Mouse (Mus musculus) G1E (cell line): ENCODE results near the gene Pyroxd2.

Experiments used
- CTCF ChIP-seq: IDR thresholded peaks from 2 replicates; pipeline ENCODE4 v1.5.1; 2012; ENCODE audit warnings: low read depth, low read length, inconsistent platforms, mixed read lengths
- GATA1 ChIP-seq: IDR thresholded peaks from 2 replicates; pipeline ENCODE4 v1.6.1; 2012; ENCODE audit warnings: borderline replicate concordance, low read length, inconsistent platforms, mixed read lengths

- no peak for TF ChIP-seq CTCF
- no peak for TF ChIP-seq GATA1
These were observed 63.3 kb downstream of the Pyroxd2 start for GRCm38 (mm10) chr19:42689321-42689720.
